Mouse (Mus musculus) liver, postnatal 0 days (tissue): ENCODE measurements around the gene Nr4a1. TPM values are rescaled to one million over a fixed set of nuclear protein-coding genes. Genes with fewer than 3 reads are reported as not detected.

Experiments
- ATAC-seq: fragments of 200-750 bp; cut with Nextera tagmentation; 2 replicates; pipeline ENCODE4 v1.8.0; 2017; ENCODE audit warnings: mild to moderate bottlenecking, moderate library complexity
- DNase-seq: peaks from one replicate; pipeline ENCODE4 v3.0.0-alpha.2; 2016
- H3K27ac ChIP-seq: fragments of 300-500 bp; sonication (generic); 2 replicates; pipeline ENCODE4 v1.5.1; 2014; ENCODE audit warnings: antibody characterized with exemption, moderate library complexity, mild to moderate bottlenecking, low read depth
- H3K27me3 ChIP-seq: fragments of 300-500 bp; sonication (generic); 2 replicates; pipeline ENCODE4 v1.6.1; 2014; ENCODE audit warnings: low read length, control low read depth, mixed read lengths; ENCODE audit not compliant: insufficient read depth
- H3K36me3 ChIP-seq: fragments of 300-500 bp; sonication (generic); replicated peaks from 2 replicates; pipeline ENCODE4 v1.6.1; 2014; ENCODE audit warnings: mild to moderate bottlenecking, control low read depth, low read length, moderate library complexity, mixed read lengths; ENCODE audit not compliant: insufficient read depth
- H3K4me1 ChIP-seq: fragments of 300-500 bp; sonication (generic); 2 replicates; pipeline ENCODE4 v1.6.1; 2014; ENCODE audit warnings: antibody characterized with exemption, mild to moderate bottlenecking, control low read depth; ENCODE audit not compliant: insufficient read depth
- H3K4me2 ChIP-seq: fragments of 300-500 bp; sonication (generic); 2 replicates; pipeline ENCODE4 v1.6.1; 2014; ENCODE audit warnings: low read depth, mild to moderate bottlenecking, low read length, moderate library complexity, mixed read lengths
- H3K4me3 ChIP-seq: fragments of 300-500 bp; sonication (generic); 2 replicates; pipeline ENCODE4 v1.5.1; 2014; ENCODE audit warnings: low read depth, low read length
- H3K9ac ChIP-seq: fragments of 300-500 bp; sonication (generic); replicated peaks from 2 replicates; pipeline ENCODE4 v1.6.1; 2014; ENCODE audit warnings: mild to moderate bottlenecking, moderate library complexity
- H3K9me3 ChIP-seq: fragments of 300-500 bp; sonication (generic); 2 replicates; pipeline ENCODE4 v1.6.1; 2016; ENCODE audit warnings: mild to moderate bottlenecking, control low read depth, low read length, mixed read lengths
- CTCF ChIP-seq: sonication (generic); IDR thresholded peaks from 2 replicates; pipeline ENCODE4 v1.5.1; 2016; ENCODE audit warnings: antibody characterized with exemption, low read depth
- EP300 ChIP-seq: IDR thresholded peaks from 2 replicates; pipeline ENCODE4 v1.6.1; 2016; ENCODE audit warnings: antibody characterized with exemption, low read depth, mild to moderate bottlenecking
- WGBS: fragments of 180-500 bp; shearing (Covaris S2); extraction: QIAGEN DNeasy Blood & Tissue Kit; methylation state at CpG from one replicate; pipeline ENCODE4 v1.1.7; 2014; ENCODE audit not compliant: insufficient replicate concordance; 5-methylcytosine and 5-hydroxymethylcytosine counted together
- polyA plus RNA-seq: library from polyadenylated mRNA; unstranded; fragments of >200 nt; fragmentation: Nextera tagmentation; extraction: Ambion mirVana; gene quantifications from 2 replicates; pipeline ENCODE4 v1.2.1, GENCODE M21; 2015

The Nr4a1 gene
- polyA plus RNA-seq, 1 experiment from 2014 or later: 1.1 TPM

- Histone ChIP-seq H3K27me3 (peaks cover 3% of the 10 kb centered on the region; the same call in 1 of the 2 replicates), H3K4me2 (no peak overlapping the region), H3K4me1 (peaks cover 19% of the 10 kb centered on the region), H3K9me3 (no peaks in the 10 kb centered on the region), H3K4me3 (no peak overlapping the region), H3K36me3 (no peaks in the 10 kb centered on the region), H3K9ac (no peak overlapping the region), H3K27ac (no peak overlapping the region)
- DNase-seq: no peak
- 55% methylated on average over 9 of the region's 9 CpGs for WGBS
- TF ChIP-seq EP300: no peak
- no peak for TF ChIP-seq CTCF
- no peak for ATAC-seq
Measured at GRCm38 (mm10) chr15:101250220-101250800, 3.8 kb upstream of the Nr4a1 start.

DNA sequence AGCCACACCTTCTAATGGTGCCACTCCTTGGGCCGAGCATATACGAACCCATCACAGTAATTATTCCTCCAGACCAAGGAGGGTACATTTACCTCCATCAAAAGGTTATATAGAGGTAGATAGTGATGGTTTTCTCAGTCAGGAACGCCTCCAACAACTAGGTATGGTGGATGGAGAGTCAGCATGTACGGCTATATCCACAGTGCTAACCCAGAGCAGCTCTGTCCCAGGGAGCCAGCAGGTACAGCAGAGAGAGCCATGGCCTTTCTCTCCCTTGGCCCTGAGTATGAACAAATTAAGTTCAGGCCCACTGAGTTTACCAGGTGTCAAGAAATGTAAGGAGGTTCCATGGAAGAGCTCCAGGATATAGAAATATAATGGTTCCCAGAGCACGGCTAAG, 2.1 kb upstream of the Nr4a1 start:
- no peaks in the 10 kb centered on the region for H3K36me3 ChIP-seq
- ATAC-seq (no peak), DNase-seq (no peak)
- peaks cover 3% of the 10 kb centered on the region; the same call in 1 of the 2 replicates for H3K27me3 ChIP-seq
- H3K4me1 ChIP-seq: peaks cover 21% of the 10 kb centered on the region
- no peak overlapping the region for H3K4me3 ChIP-seq
- H3K9me3 ChIP-seq: no peaks in the 10 kb centered on the region
- no peak overlapping the region for H3K9ac ChIP-seq
- H3K4me2 ChIP-seq: no peak overlapping the region
- WGBS: 86% methylated on average over 5 of the region's 5 CpGs
- H3K27ac ChIP-seq: no peak overlapping the region
- TF ChIP-seq EP300 (no peak), CTCF (no peak)

GRCm38 (mm10) chr15:101252614-101253013, 1.5 kb upstream of the Nr4a1 start:
- TF ChIP-seq CTCF (no peak), EP300 (no peak)
- WGBS: 59% methylated on average over 6 of the region's 6 CpGs
- Histone ChIP-seq H3K4me3 (no peak overlapping the region), H3K9ac (no peak overlapping the region), H3K4me1 (peaks cover 17% of the 10 kb centered on the region), H3K36me3 (no peaks in the 10 kb centered on the region), H3K9me3 (no peaks in the 10 kb centered on the region), H3K27me3 (peaks cover 3% of the 10 kb centered on the region; the same call in 1 of the 2 replicates), H3K4me2 (no peak overlapping the region), H3K27ac (no peak overlapping the region)
- DNase-seq (no peak), ATAC-seq (no peak)

DNA sequence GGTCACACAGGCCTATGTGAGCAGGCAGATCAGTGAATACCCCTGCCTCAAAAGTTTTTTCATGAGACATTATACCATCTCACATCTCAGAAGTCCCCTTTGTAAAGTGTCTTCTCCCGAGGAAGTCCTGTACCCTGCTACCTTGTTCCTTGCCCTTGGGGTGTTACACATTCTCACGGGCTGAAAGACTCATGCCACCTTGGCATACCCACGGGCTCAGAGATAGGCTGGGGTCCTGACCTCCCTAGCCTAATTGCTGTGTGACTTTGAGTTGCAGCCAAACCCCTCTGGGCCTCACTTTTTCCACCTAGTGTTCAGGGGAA, 545 bp upstream of the Nr4a1 start:
- H3K9me3 ChIP-seq: no peaks in the 10 kb centered on the region
- peaks cover 20% of the 10 kb centered on the region for H3K4me1 ChIP-seq
- 0 out of 2 replicates have a peak, but pooled peaks have one; percentile 1 for ATAC-seq
- peak overlapping the region; percentile 47 for H3K4me3 ChIP-seq
- peak overlapping the region; percentile 73 for H3K4me2 ChIP-seq
- H3K27me3 ChIP-seq: peaks cover 3% of the 10 kb centered on the region; the same call in 1 of the 2 replicates
- H3K9ac ChIP-seq: peak overlapping the region; percentile 58; the same call in 1 of the 2 replicates
- 39% methylated on average over 3 of the region's 3 CpGs for WGBS
- no peak for DNase-seq
- TF ChIP-seq EP300 (no peak), CTCF (no peak)
- no peak overlapping the region for H3K27ac ChIP-seq
- H3K36me3 ChIP-seq: no peaks in the 10 kb centered on the region

DNA sequence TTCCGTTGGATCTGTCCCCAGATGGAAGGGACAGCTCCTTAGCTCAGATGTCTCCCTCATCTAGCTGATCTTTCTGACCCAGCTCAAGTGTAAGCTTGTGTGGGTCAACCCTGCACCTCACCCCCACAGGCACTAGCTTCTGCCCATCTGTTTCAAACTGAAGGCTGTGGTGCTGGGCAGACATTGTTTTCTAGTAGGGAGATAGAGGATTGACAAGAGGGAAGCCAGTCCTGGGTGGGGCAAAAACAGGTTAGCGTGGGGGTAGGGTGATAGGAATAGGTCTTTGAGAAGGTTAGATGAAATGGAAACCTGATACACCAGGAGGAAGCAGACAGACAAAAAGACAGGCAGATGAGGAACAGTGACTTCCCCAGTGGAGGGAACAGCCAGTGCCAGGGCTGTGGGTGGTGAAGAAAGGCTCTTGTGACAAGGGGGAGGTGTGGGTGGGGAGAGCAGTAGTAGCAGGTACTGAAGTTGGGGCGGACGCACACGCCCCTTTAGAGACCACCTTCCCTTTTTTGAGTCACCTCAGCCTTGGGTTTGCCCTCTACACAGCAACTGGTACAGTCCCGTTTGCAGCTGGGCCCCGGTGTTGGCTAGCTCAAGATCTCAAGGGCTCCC, 1.9 kb downstream of the Nr4a1 start:
- TF ChIP-seq CTCF (no peak), EP300 (no peak)
- peaks cover 22% of the 10 kb centered on the region for H3K4me1 ChIP-seq
- peak overlapping the region; percentile 62 for H3K27ac ChIP-seq
- no peak overlapping the region for H3K4me3 ChIP-seq
- H3K27me3 ChIP-seq: peaks cover 3% of the 10 kb centered on the region; the same call in 1 of the 2 replicates
- no peak for DNase-seq
- ATAC-seq: no peak
- H3K4me2 ChIP-seq: no peak overlapping the region
- H3K36me3 ChIP-seq: no peaks in the 10 kb centered on the region
- WGBS: 63% methylated on average over 7 of the region's 7 CpGs
- H3K9ac ChIP-seq: no peak overlapping the region
- H3K9me3 ChIP-seq: no peaks in the 10 kb centered on the region

GRCm38 (mm10) chr15:101256463-101257206, 2.6 kb downstream of the Nr4a1 start:
- Histone ChIP-seq H3K27ac (peak overlapping the region; percentile 62), H3K4me1 (peaks cover 29% of the 10 kb centered on the region), H3K36me3 (no peaks in the 10 kb centered on the region), H3K27me3 (peaks cover 3% of the 10 kb centered on the region; the same call in 1 of the 2 replicates), H3K9ac (no peak overlapping the region), H3K4me3 (no peak overlapping the region), H3K9me3 (no peaks in the 10 kb centered on the region), H3K4me2 (no peak overlapping the region)
- no peak for DNase-seq
- WGBS: 58% methylated on average over 14 of the region's 14 CpGs
- TF ChIP-seq CTCF (no peak), EP300 (no peak)
- ATAC-seq: 0 out of 2 replicates have a peak, but pooled peaks have one; percentile 11
